Mouse (Mus musculus): ENCODE results near the gene Hist1h4k. TPM values are rescaled to one million over a fixed set of nuclear protein-coding genes. Genes with fewer than 3 reads are reported as not detected.
"Not testable (repeated sequence)": the region's sequence is repeated elsewhere in the genome, so short reads cannot be mapped to it uniquely, and the experiment has no call there.

The Hist1h4k gene
- polyA plus RNA-seq, 1 experiment: 10.4 TPM

DNA sequence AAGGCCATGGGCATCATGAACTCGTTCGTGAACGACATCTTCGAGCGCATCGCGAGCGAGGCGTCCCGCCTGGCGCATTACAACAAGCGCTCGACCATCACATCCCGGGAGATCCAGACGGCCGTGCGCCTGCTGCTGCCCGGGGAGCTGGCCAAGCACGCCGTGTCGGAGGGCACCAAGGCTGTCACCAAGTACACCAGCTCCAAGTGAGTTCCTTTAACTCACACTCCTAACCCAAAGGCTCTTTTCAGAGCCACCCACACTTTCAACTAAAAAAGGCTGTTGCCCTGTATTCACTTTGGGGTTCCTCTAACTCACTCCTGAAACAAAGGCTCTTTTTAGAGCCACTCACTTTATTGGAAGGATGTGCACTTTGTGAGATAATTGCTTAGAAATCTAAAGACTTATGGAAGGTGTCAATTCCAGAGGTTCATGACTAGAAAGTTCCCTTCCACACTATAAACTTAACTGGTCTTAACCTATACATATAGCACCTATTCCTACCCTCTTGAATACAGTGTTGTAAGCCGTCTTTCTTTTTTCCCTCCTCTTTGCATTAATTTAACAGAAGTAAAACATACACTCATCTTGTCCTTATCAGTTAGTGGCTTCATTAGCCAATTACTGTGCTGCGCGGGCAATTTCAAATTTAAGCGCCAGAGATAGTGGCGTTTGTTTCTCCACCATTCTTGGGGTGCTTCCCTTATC lies 4.1 kb upstream of the Hist1h4k start:
- DNase-seq (ENCODE audit: low read depth): not testable (repeated sequence)

DNA sequence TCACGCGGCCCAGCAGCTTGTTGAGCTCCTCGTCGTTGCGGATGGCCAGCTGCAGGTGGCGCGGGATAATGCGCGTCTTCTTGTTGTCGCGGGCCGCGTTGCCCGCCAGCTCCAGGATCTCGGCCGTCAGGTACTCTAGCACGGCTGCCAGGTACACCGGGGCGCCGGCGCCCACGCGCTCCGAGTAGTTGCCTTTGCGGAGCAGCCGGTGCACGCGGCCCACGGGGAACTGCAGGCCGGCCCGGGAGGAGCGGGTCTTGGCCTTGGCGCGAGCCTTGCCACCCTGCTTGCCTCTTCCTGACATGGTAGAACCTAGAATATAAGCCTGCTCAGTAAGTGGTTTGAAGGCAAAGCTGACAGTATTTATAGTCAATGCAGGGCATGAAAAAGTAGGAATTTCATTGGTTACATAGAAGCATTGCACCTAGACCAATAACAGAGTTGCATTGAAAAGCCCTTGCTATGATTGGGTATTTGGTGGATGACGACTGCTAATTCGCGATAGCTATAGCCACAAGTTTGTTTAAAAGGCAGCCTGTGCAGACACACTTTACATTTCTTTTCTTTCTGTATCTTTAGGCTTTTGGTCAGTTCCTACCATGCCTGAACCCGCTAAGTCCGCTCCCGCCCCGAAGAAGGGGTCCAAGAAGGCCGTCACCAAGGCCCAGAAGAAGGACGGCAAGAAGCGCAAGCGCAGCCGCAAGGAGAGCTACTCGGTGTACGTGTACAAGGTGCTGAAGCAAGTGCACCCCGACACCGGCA lies 3.4 kb upstream of the Hist1h4k start, which contains the start of the genes Hist1h2ak and Hist1h2bn:
Gene Hist1h2ak (minus strand): TSS at position 304 of the 762 bp plus-strand sequence.
Gene Hist1h2bn (plus strand): TSS at position 600 of the 762 bp plus-strand sequence.
- DNase-seq (ENCODE audit: low read depth): peak; percentile 83

- DNase-seq (ENCODE audit: low read depth): no peak
These were observed 2.8 kb upstream of the Hist1h4k start for GRCm38 (mm10) chr13:21753051-21753523.

- no peak for DNase-seq (ENCODE audit: low read depth)
These were observed 2.1 kb upstream of the Hist1h4k start for GRCm38 (mm10) chr13:21752356-21752755.

- DNase-seq (ENCODE audit: low read depth): no peak
These were observed 1.5 kb upstream of the Hist1h4k start for GRCm38 (mm10) chr13:21751827-21752226.

GRCm38 (mm10) chr13:21751417-21751816 lies 1.1 kb upstream of the Hist1h4k start:
- no peak for DNase-seq (ENCODE audit: low read depth)

GRCm38 (mm10) chr13:21749387-21750158 lies 732 bp downstream of the Hist1h4k start:
- DNase-seq (ENCODE audit: low read depth): no peak

- no peak for DNase-seq (ENCODE audit: low read depth)
These were observed 5.3 kb downstream of the Hist1h4k start for GRCm38 (mm10) chr13:21745006-21745405.

DNA sequence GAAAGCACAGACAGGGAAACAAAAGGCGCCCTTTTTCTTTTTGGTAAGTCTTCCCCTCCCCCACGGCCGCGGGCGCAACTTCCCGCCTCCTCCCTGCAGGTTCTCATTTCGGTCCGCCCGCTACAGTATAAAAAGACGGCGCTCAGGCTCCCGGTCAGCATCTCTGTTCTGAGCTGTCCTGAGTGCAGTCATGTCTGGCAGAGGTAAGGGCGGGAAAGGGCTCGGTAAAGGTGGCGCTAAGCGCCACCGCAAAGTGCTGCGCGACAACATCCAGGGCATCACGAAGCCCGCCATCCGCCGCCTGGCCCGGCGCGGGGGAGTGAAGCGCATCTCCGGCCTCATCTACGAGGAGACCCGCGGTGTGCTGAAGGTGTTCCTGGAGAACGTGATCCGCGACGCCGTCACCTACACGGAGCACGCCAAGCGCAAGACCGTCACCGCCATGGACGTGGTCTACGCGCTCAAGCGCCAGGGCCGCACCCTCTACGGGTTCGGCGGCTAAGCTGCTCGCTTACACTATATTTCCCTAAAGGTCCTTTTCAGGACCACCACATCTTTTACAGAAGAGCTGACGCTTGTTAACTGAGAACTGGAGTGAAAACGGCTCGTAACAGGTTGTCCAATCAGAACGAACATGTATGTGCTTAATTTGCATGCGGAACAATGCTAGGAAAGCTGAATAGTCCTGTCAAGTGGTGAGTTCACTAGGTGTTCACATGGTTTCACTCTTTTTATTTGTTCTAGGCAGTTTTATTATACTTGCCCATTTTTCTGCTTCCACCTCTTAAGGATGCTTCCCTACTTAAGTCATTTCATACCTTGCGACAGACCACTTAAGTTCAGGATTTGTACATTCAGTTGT lies 15.2 kb downstream of the Hist1h4k start, which contains the start of gene Hist1h4j:
Gene Hist1h4j (plus strand): TSS at position 159 of the 862 bp plus-strand sequence.
- not testable (repeated sequence) for DNase-seq (ENCODE audit: low read depth)

DNA sequence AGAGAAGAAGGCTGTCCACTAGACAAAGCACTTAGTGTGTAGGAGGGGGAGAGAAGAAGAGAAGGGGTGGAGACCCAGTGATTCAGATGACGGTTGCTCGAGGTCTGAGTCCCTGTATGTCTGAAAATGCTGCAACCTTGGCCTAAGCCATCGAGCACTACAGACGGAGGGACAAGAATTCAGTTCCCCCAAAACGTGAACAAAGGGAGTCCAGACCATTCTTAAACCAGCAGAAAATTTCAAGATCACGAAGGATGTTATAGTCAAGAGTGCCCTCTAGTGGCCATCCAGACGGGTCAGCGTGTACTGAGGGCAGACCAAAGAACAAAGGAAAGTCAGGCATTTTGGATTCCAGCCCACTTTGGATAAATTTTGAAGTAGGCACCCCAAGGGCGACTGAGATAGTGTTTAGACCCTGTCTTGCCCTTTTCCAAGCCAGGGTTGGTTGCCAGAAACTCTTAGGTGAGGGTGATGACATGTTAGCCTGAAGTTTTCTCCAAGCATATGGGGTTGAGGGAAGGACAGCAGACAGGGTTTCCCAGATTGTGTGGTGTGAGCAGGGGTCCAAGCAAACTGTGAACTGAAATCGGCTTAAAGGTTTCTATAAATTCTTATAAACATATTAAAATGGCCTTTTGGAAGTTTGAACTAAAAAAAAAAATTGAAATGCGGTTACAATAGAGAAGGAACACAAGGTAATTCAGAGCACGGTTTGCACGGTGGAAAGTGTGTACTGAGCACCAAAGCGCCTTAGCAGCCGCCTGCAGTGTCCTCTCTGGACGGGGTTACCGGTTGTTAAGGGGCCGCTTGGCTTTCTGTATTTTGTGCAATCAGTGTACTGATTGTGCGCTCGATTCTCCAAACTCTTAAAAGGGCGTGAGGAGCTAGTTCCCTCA lies 16.0 kb downstream of the Hist1h4k start:
- DNase-seq (ENCODE audit: low read depth): no peak

DNA sequence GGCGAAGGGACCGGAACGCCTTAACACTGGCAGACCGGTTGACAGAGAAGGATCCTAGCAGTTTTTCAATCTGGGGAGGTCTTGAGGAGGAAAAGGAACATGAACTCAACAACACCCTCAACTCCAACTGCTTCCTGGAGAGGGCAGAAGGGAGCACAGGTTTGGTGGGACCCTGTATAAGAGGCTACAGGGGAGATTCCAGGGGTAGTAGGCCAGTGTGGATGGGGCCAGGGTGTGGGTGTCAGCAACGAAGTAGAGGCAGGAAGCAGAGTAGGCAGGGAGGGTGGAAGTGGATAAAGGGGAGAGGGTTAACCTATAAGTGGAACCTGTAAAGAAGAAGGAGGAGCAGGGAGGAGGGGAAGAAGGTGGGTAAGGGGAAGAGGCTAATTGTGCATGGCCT lies 16.8 kb downstream of the Hist1h4k start:
- no peak for DNase-seq (ENCODE audit: low read depth)

DNA sequence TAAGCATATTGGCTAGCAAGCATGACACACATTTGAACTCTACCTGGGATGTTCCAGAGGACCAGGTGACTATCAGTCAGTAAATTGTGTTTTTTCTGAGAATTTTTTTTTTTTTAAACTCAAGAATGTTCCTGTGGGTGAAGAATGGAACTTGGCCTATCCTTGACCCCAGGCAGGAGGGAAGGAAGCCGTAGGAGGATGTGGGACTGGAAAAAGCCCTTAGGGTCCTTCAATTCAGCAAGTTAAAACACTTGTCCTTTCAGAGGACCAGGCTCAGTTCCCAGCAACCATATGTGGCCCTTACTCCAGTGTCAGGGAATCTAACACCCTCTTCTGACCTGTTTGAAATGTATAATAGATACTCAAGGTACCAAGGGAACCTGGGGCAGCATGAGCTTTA lies 20.8 kb downstream of the Hist1h4k start:
- DNase-seq (ENCODE audit: low read depth): no peak

GRCm38 (mm10) chr13:21727948-21728572 lies 22.2 kb downstream of the Hist1h4k start:
- no peak for DNase-seq (ENCODE audit: low read depth)

DNA sequence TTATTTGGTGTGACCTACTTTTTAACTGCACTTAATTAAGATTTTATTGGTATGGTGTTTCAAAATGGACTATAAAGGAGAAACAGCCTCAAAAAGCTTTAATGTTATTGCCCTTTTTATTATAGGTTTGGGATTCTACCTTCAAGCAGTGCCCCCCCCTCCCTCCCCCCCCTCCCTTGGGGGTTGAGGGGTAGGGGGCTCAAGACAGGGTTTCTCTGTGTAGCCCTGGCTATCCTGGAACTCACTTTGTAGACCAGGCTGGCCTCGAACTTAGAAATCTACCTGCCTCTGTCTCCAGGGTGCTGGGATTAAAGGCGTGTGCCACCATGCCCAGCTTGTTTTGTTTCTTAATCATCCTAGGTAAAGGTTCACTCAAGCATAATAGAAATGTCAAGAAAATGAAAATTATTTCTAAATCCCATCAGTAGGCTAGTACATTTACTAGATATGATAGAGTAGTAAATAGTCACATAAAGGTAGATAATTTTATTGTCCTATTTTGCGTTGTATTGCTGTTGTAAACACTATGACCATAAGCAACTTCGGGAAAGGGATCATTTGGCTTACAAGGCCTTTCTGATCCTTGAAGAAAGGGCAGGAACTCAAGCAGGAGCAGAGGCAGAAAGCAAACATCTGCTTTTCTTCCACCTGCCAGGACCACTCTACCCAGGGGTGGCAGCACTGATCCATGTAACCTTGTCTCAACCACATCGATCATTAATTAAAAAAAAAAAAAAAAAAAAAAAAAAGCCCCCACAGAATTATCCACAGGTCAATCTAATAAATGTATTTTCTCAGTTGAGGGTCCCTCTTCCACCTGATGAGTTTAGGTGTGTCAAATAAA lies 27.1 kb downstream of the Hist1h4k start:
- DNase-seq (ENCODE audit: low read depth): no peak

DNA sequence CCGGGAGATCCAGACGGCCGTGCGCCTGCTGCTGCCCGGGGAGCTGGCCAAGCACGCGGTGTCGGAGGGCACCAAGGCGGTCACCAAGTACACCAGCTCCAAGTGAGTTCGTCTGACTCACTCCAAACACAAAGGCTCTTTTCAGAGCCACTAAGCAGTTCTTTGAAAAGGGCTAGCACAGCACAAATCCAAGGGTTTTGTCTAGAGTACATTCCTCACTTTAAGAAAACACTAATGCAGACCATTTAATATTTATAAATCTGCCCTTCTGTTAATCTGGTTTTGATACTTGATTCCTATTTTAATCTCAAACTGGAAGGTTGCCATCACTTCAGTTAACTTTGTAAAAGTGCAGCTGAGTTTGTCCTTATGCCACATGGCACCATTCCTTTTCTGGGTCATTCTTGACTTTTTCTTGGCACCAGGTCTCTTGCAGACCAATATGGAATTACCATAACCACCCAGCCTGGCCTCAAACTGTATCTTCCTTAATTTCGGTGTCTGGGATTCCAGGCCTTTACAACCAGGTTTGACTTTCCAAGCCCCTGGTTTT lies 27.9 kb downstream of the Hist1h4k start:
- no peak for DNase-seq (ENCODE audit: low read depth)

- peak; percentile 90 for DNase-seq (ENCODE audit: low read depth)
These were observed 28.4 kb downstream of the Hist1h4k start, which contains the start of gene Hist1h2bm for GRCm38 (mm10) chr13:21721757-21722372. Hist1h2bm (plus strand) TSS chr13:21722044.

DNA sequence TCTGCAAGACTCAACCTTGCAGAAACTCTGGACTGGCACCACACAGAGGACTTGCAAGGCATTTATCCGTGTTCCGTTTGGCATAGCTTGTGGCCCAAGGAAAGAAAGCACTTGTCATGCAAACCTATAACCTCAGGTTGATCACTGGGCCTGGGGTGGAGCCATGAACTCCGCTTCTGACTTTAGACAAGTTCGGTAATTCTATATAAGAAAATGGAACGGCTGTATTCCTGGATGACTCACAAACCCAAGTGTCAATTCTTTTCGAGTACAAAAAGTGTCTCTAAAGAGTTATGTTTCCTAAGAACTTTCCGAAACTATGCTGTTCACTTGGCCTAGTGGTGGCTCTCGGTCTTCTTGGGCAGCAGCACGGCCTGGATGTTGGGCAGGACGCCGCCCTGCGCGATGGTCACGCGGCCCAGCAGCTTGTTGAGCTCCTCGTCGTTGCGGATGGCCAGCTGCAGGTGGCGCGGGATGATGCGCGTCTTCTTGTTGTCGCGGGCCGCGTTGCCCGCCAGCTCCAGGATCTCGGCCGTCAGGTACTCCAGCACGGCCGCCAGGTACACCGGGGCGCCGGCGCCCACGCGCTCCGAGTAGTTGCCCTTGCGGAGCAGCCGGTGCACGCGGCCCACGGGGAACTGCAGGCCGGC lies 29.1 kb downstream of the Hist1h4k start:
- DNase-seq (ENCODE audit: low read depth): not testable (repeated sequence)

Data from gonadal fat pad, adult 2 months (tissue).